ENCODE assay signal across 10 mouse cellular contexts in genomic region chr10:39412826-39413620, GRCm38 (mm10). TPM values are rescaled to one million over a fixed set of nuclear protein-coding genes. Genes with fewer than 3 reads are reported as not detected.
DNase-seq lines count a peak whose midpoint lies in the region; ATAC-seq and TF ChIP-seq lines count a peak whose summit lies in the region.
"Had no signal": no experiment of that assay in that cellular context is flagged by ENCODE, and none has a peak within 500 bp of the region (broad histone marks: within the 10 kb centered on the region; RNA-seq: fewer than 3 reads in every experiment).

No protein-coding gene starts in this region.

- H3K9ac ChIP-seq in heart, adult 2 months (ENCODE audit: low read depth, low read length) = no peak overlapping the region
- H3K9ac ChIP-seq in neural tube, embryonic 15.5 days (replicated peaks) = no peak overlapping the region
- no peak overlapping the region for H3K9ac ChIP-seq in stomach, postnatal 0 days (ENCODE audit: low read length)
- no peak overlapping the region for H3K9ac ChIP-seq in forebrain, embryonic 12.5 days

- peak overlapping the region; percentile 45; the same call in 1 of the 2 replicates for H3K27ac ChIP-seq in heart, adult 2 months
- peak overlapping the region; percentile 33 for H3K27ac ChIP-seq in neural tube, embryonic 15.5 days (replicated peaks)
- H3K27ac ChIP-seq in macrophage = peak overlapping the region; percentile 47
- no peak overlapping the region for H3K27ac ChIP-seq in stomach, postnatal 0 days (replicated peaks)
- H3K27ac ChIP-seq in forebrain, embryonic 12.5 days = no peak overlapping the region
- H3K27ac ChIP-seq: layer of hippocampus, adult 2 months had no signal

- intact Hi-C loops in heart, adult 2 months (cut with DNase I) = loop anchor here (10.0 kb wide), 1 partner anchor 542 kb away; no protein-coding TSS in a partner anchor
- intact Hi-C loops in heart, postnatal 14 days (cut with DNase I) = loop anchor here (5.0 kb wide), 1 partner anchor 39 kb away; no protein-coding TSS in a partner anchor

- peaks cover 38% of the 10 kb centered on the region for H3K4me1 ChIP-seq in heart, adult 2 months (ENCODE audit: control insufficient read depth, insufficient read depth, low read length)
- peaks cover 51% of the 10 kb centered on the region for H3K4me1 ChIP-seq in neural tube, embryonic 15.5 days
- H3K4me1 ChIP-seq in stomach, postnatal 0 days (replicated peaks; ENCODE audit: control insufficient read depth, insufficient read depth) = peaks cover 2% of the 10 kb centered on the region
- H3K4me1 ChIP-seq in forebrain, embryonic 12.5 days = peaks cover 16% of the 10 kb centered on the region; the same call in 1 of the 2 replicates

- H3K4me2 ChIP-seq in neural tube, embryonic 15.5 days = no peak overlapping the region
- no peak overlapping the region for H3K4me2 ChIP-seq in stomach, postnatal 0 days (replicated peaks; ENCODE audit: low read depth)
- H3K4me2 ChIP-seq in forebrain, embryonic 12.5 days = no peak overlapping the region
- H3K4me2 ChIP-seq: midbrain, embryonic 11.5 days had no signal

- TF ChIP-seq POLR2A in heart, adult 2 months (IDR thresholded peaks at IDR 0.05; ENCODE audit: insufficient read depth, low read depth, low read length) = no peak

- peaks cover 12% of the 10 kb centered on the region for H3K36me3 ChIP-seq in heart, adult 2 months (ENCODE audit: control insufficient read depth, insufficient read depth, low read length)
- no peaks in the 10 kb centered on the region for H3K36me3 ChIP-seq in neural tube, embryonic 15.5 days
- H3K36me3 ChIP-seq in macrophage (ENCODE audit: inconsistent target) = no peaks in the 10 kb centered on the region
- H3K36me3 ChIP-seq in stomach, postnatal 0 days (ENCODE audit: control insufficient read depth, insufficient read depth, low read length) = no peaks in the 10 kb centered on the region
- H3K36me3 ChIP-seq in forebrain, embryonic 12.5 days (replicated peaks) = no peaks in the 10 kb centered on the region

- no peak for TF ChIP-seq CTCF in heart, adult 2 months (IDR thresholded peaks at IDR 0.05)
- TF ChIP-seq CTCF in stomach, postnatal 0 days (IDR thresholded peaks at IDR 0.05; ENCODE audit: low read depth) = no peak

- 37% methylated on average over 18 of the region's 18 CpGs for WGBS in heart, adult 2 months
- WGBS in neural tube, embryonic 15.5 days = 69% methylated on average over 18 of the region's 18 CpGs
- WGBS in macrophage (ENCODE audit: missing documents) = 32% methylated on average over 18 of the region's 18 CpGs
- 63% methylated on average over 18 of the region's 18 CpGs for WGBS in stomach, postnatal 0 days
- 84% methylated on average over 18 of the region's 18 CpGs for WGBS in forebrain, embryonic 12.5 days

- no peak for TF ChIP-seq EP300 in heart, adult 2 months (IDR thresholded peaks at IDR 0.05; ENCODE audit: insufficient read depth, low read depth, low read length)
- no peak for TF ChIP-seq EP300 in stomach, postnatal 0 days (optimal IDR thresholded peaks at IDR 0.05)

- H3K9me3 ChIP-seq in neural tube, embryonic 15.5 days (replicated peaks) = no peaks in the 10 kb centered on the region
- no peaks in the 10 kb centered on the region for H3K9me3 ChIP-seq in stomach, postnatal 0 days (ENCODE audit: control insufficient read depth, low read length)
- no peaks in the 10 kb centered on the region for H3K9me3 ChIP-seq in forebrain, embryonic 12.5 days

- DNase-seq in heart, adult 2 months = no peak
- DNase-seq in heart, postnatal 14 days = no peak
- DNase-seq in neural tube, embryonic 10.5 days (ENCODE audit: extremely low spot score, low spot score) = no peak
- DNase-seq in stomach, postnatal 0 days (ENCODE audit: low spot score) = no peak
- no peak for DNase-seq in MN1 (ENCODE audit: low spot score)

- H3K4me3 ChIP-seq in heart, adult 2 months = no peak overlapping the region
- H3K4me3 ChIP-seq in neural tube, embryonic 15.5 days (replicated peaks) = no peak overlapping the region
- H3K4me3 ChIP-seq in macrophage (ENCODE audit: inconsistent target) = no peak overlapping the region
- H3K4me3 ChIP-seq in stomach, postnatal 0 days (ENCODE audit: low read depth, low read length) = no peak overlapping the region
- no peak overlapping the region for H3K4me3 ChIP-seq in forebrain, embryonic 12.5 days (replicated peaks)
- H3K4me3 ChIP-seq: layer of hippocampus, adult 2 months had no signal

- ATAC-seq in neural tube, embryonic 15.5 days (ENCODE audit: low FRiP score) = no peak
- peak; percentile 55; the same call in 1 of the 2 replicates for ATAC-seq in stomach, postnatal 0 days (ENCODE audit: low FRiP score, low TSS enrichment)
- ATAC-seq in forebrain, embryonic 12.5 days (ENCODE audit: low FRiP score) = no peak

- peaks cover 6% of the 10 kb centered on the region for H3K79me2 ChIP-seq in heart, adult 2 months (replicated peaks; ENCODE audit: control insufficient read depth, insufficient read depth, low read length)
- peaks cover 35% of the 10 kb centered on the region for H3K79me2 ChIP-seq in macrophage (ENCODE audit: inconsistent target)

- H3K27me3 ChIP-seq in heart, adult 2 months (ENCODE audit: control insufficient read depth, insufficient read depth, low read length) = no peaks in the 10 kb centered on the region
- no peaks in the 10 kb centered on the region for H3K27me3 ChIP-seq in neural tube, embryonic 15.5 days (replicated peaks)
- no peaks in the 10 kb centered on the region for H3K27me3 ChIP-seq in stomach, postnatal 0 days (ENCODE audit: control insufficient read depth, insufficient read depth, low read length)
- H3K27me3 ChIP-seq in forebrain, embryonic 12.5 days = no peaks in the 10 kb centered on the region

RNA-seq across cellular contexts. Expression of gene Fyn, which starts 44.4 kb away (rescaled TPM):
- total RNA-seq in heart, adult 2 months (2021) = 10 to 100 TPM; 26.1 to 29.7 TPM
- 23.2 and 36.4 TPM in 2 replicates for polyA plus RNA-seq in heart, adult 2 months (2012; rRNA removed)
- 10 to 100 TPM; 37.7 to 41.7 TPM for total RNA-seq in heart, postnatal 14 days (2021)
- polyA plus RNA-seq in neural tube, embryonic 15.5 days (2015; fragmentation: Nextera tagmentation; extraction: Ambion mirVana) = 67.8 and 76.5 TPM in 2 replicates
- 10 to 100 TPM in 25 of 26 experiments, 1 to 10 TPM in 1; 6.3 to 28.4 (median 18.4) TPM for total RNA-seq in macrophage (2018; cell fraction: chromatin; rRNA removed)
- 10 to 100 TPM in 24 of 26 experiments, 1 to 10 TPM in 2; 9.9 to 18.1 (median 13.6) TPM for total RNA-seq in macrophage (2018; cell fraction: cytosol; rRNA removed)
- 10 to 100 TPM in 25 of 26 experiments, 1 to 10 TPM in 1; 9.1 to 30.6 (median 14.2) TPM for total RNA-seq in macrophage (2018; cell fraction: nucleus; rRNA removed)
- 11.3 to 23.4 TPM (median 18.6 TPM) in 3 replicates for polyA plus RNA-seq in macrophage (2018)
- 12.5 and 12.6 TPM in 2 replicates for polyA plus RNA-seq in stomach, postnatal 0 days (2015; fragmentation: Nextera tagmentation; extraction: Ambion mirVana)
- 62.0 and 63.4 TPM in 2 replicates for polyA plus RNA-seq in forebrain, embryonic 12.5 days (2016; fragmentation: Nextera tagmentation; extraction: Ambion mirVana)

Comparison
In these comparisons a context has a peak if more than half of its experiments do, and no peak if none do; other contexts are left out.
1. H3K27ac ChIP-seq: peak in heart, adult 2 months (single experiment), neural tube, embryonic 15.5 days (single experiment) and macrophage (single experiment); none in stomach, postnatal 0 days (single experiment) and forebrain, embryonic 12.5 days (single experiment).